ENCODE assay signal across 21 mouse cellular contexts in the genomic region with DNA sequence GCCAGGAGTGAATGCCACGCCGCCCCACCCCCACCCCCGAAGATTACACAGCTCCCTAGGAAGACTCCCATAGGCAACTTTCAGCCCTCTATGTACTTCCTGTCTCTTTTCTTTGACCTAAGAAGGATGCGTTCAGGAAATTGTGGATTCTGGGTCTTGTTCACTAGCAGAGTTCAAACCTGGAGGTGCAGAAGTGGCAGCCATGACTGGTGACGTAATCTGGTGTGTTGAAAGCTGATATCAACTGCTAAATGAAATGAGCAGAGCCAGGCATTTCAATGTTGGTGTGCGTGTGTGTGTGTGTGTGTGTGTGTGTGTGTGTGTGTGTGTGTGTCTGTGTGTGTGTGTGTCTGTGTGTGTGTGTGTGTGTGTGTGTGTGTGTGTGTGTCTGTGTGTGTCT.
DNase-seq lines count a peak whose midpoint lies in the region; ATAC-seq and TF ChIP-seq lines count a peak whose summit lies in the region.
"Had no signal": no experiment of that assay in that cellular context is flagged by ENCODE, and none has a peak within 500 bp of the region (broad histone marks: within the 10 kb centered on the region; RNA-seq: fewer than 3 reads in every experiment).

No protein-coding gene starts in this region.

- DNase-seq in embryo, embryonic 10.5 days (ENCODE audit: low spot score): peak; percentile 15
- no peak for DNase-seq in embryo, embryonic 9.5 days (ENCODE audit: extremely low spot score)
- DNase-seq in lung, postnatal 0 days (ENCODE audit: low spot score): peak; percentile 52
- no peak for DNase-seq in lung, postnatal 4 days
- DNase-seq in ovary, postnatal 10 days (ENCODE audit: low spot score): no peak
- DNase-seq in urinary bladder, postnatal 25 days (ENCODE audit: low spot score): no peak
- DNase-seq: adrenal gland, adult 2 months; cerebellum, adult 11 months; cerebellum, adult 8-10 months; cerebellum, postnatal 14 days; gastrocnemius, postnatal 14 days; heart, postnatal 4 days had no signal

- no peak overlapping the region for H3K4me2 ChIP-seq in lung, postnatal 0 days (replicated peaks; ENCODE audit: low read depth, low read length)
- H3K4me2 ChIP-seq: forebrain, embryonic 12.5 days; heart, embryonic 13.5 days; hindbrain, embryonic 12.5 days had no signal

- ATAC-seq in lung, postnatal 0 days: no peak
- peak; percentile 54 for ATAC-seq in granulocyte monocyte progenitor cell, adult 5-6 weeks (replicated peaks; ENCODE audit: poor library complexity, severe bottlenecking)
- ATAC-seq: forebrain, embryonic 16.5 days; hindbrain, embryonic 16.5 days; inflammation-experienced regulatory T-cells, adult 6 months; intestine, postnatal 0 days; Patski had no signal

- TF ChIP-seq CTCF in lung, postnatal 0 days (IDR thresholded peaks at IDR 0.05): no peak

- H3K9me3 ChIP-seq in lung, postnatal 0 days (ENCODE audit: low read length): no peaks in the 10 kb centered on the region
- H3K9me3 ChIP-seq: forebrain, embryonic 12.5 days; heart, embryonic 13.5 days; hindbrain, embryonic 12.5 days had no signal

- no peak overlapping the region for H3K27ac ChIP-seq in lung, postnatal 0 days (ENCODE audit: low read length)
- H3K27ac ChIP-seq: forebrain, embryonic 12.5 days; heart, embryonic 13.5 days; hindbrain, embryonic 12.5 days had no signal

- H3K27me3 ChIP-seq in lung, postnatal 0 days (replicated peaks; ENCODE audit: insufficient read depth, low read length): no peaks in the 10 kb centered on the region
- H3K27me3 ChIP-seq: heart, embryonic 13.5 days; hindbrain, embryonic 12.5 days; Patski had no signal

- WGBS in lung, postnatal 0 days: 64% methylated on average over 6 of the region's 6 CpGs

- no peak overlapping the region for H3K9ac ChIP-seq in lung, postnatal 0 days (replicated peaks; ENCODE audit: low read depth)
- H3K9ac ChIP-seq: forebrain, embryonic 12.5 days; heart, embryonic 13.5 days; hindbrain, embryonic 12.5 days had no signal

- no peak for TF ChIP-seq EP300 in lung, postnatal 0 days (IDR thresholded peaks at IDR 0.05)

- H3K4me1 ChIP-seq in lung, postnatal 0 days (ENCODE audit: insufficient read depth, low read depth, low read length): no peaks in the 10 kb centered on the region
- H3K4me1 ChIP-seq: forebrain, embryonic 12.5 days; hindbrain, embryonic 12.5 days had no signal

- H3K4me3 ChIP-seq in lung, postnatal 0 days (ENCODE audit: low read depth, low read length): no peak overlapping the region
- H3K4me3 ChIP-seq: forebrain, embryonic 12.5 days; heart, embryonic 13.5 days; hindbrain, embryonic 12.5 days had no signal

- no peaks in the 10 kb centered on the region for H3K36me3 ChIP-seq in lung, postnatal 0 days (ENCODE audit: insufficient read depth, low read length)
- H3K36me3 ChIP-seq: forebrain, embryonic 12.5 days; heart, embryonic 13.5 days; hindbrain, embryonic 12.5 days had no signal

Comparison
In these comparisons a context has a peak if more than half of its experiments do, and no peak if none do; other contexts are left out.
1. DNase-seq: peak in embryo, embryonic 10.5 days (single experiment) and lung, postnatal 0 days (single experiment); none in embryo, embryonic 9.5 days (single experiment), lung, postnatal 4 days (0 of 2), ovary, postnatal 10 days (single experiment) and urinary bladder, postnatal 25 days (single experiment).